Mouse (Mus musculus) neural tube, embryonic 11.5 days (tissue): ENCODE data around the gene Dock4. TPM values are rescaled to one million over a fixed set of nuclear protein-coding genes. Genes with fewer than 3 reads are reported as not detected.

Source experiments
- ATAC-seq: fragments of 200-750 bp; cut with Nextera tagmentation; 2 replicates; pipeline ENCODE4 v1.8.0; 2017; ENCODE audit warnings: moderate number of reproducible peaks, mild to moderate bottlenecking, moderate TSS enrichment, moderate library complexity; ENCODE audit not compliant: insufficient read depth, low FRiP score, low TSS enrichment
- DNase-seq: peaks from one replicate; pipeline ENCODE4 v3.0.0-alpha.2; 2015; ENCODE audit warnings: low spot score
- H3K27ac ChIP-seq: fragments of 300-500 bp; sonication (generic); 2 replicates; pipeline ENCODE4 v1.5.1; 2014; ENCODE audit warnings: low read depth, mild to moderate bottlenecking, low read length
- H3K27me3 ChIP-seq: fragments of 300-500 bp; sonication (generic); 2 replicates; pipeline ENCODE4 v1.6.1; 2014; ENCODE audit warnings: mild to moderate bottlenecking, low read length, mixed read lengths; ENCODE audit not compliant: control insufficient read depth, insufficient read depth
- H3K36me3 ChIP-seq: fragments of 300-500 bp; sonication (generic); 2 replicates; pipeline ENCODE4 v1.6.1; 2014; ENCODE audit warnings: mild to moderate bottlenecking, low read length, moderate library complexity, mixed read lengths; ENCODE audit not compliant: control insufficient read depth, insufficient read depth
- H3K4me1 ChIP-seq: fragments of 300-500 bp; sonication (generic); 2 replicates; pipeline ENCODE4 v1.6.1; 2014; ENCODE audit warnings: low read length, mixed read lengths; ENCODE audit not compliant: control insufficient read depth, insufficient read depth
- H3K4me2 ChIP-seq: fragments of 300-500 bp; sonication (generic); 2 replicates; pipeline ENCODE4 v1.6.1; 2014; ENCODE audit warnings: low read depth, mild to moderate bottlenecking, moderate library complexity
- H3K4me3 ChIP-seq: fragments of 300-500 bp; sonication (generic); 2 replicates; pipeline ENCODE4 v1.5.1; 2014; ENCODE audit warnings: low read depth, low read length
- H3K9ac ChIP-seq: fragments of 300-500 bp; sonication (generic); 2 replicates; pipeline ENCODE4 v1.6.1; 2014; ENCODE audit warnings: mild to moderate bottlenecking, low read length
- H3K9me3 ChIP-seq: fragments of 300-500 bp; sonication (generic); 2 replicates; pipeline ENCODE4 v1.6.1; 2016; ENCODE audit warnings: low read length; ENCODE audit not compliant: control insufficient read depth
- WGBS: fragments of 180-500 bp; shearing (Covaris S2); extraction: QIAGEN DNeasy Blood & Tissue Kit; methylation state at CpG from one replicate; pipeline ENCODE4 v1.1.7; 2014; 5-methylcytosine and 5-hydroxymethylcytosine counted together
- polyA plus RNA-seq: library from polyadenylated mRNA; unstranded; fragments of >200 nt; fragmentation: Nextera tagmentation; extraction: Ambion mirVana; gene quantifications from 2 replicates; pipeline ENCODE4 v1.2.1, GENCODE M21; 2014

The Dock4 gene
- polyA plus RNA-seq, 1 experiment from 2014 or later, result 19.6 TPM

- Histone ChIP-seq H3K27ac (no peak overlapping the region), H3K4me3 (no peak overlapping the region), H3K36me3 (no peaks in the 10 kb centered on the region), H3K27me3 (no peaks in the 10 kb centered on the region), H3K9me3 (no peaks in the 10 kb centered on the region), H3K4me1 (no peaks in the 10 kb centered on the region), H3K4me2 (no peak overlapping the region), H3K9ac (no peak overlapping the region)
- WGBS, result 54% methylated on average over 6 of the region's 6 CpGs
- ATAC-seq, result peak; percentile 55
- DNase-seq, result peak; percentile 41
These were observed 391.2 kb downstream of the Dock4 start for GRCm38 (mm10) chr12:40836924-40837323.

GRCm38 (mm10) chr12:40837597-40838337 lies 392.0 kb downstream of the Dock4 start:
- H3K9me3 ChIP-seq, result no peaks in the 10 kb centered on the region
- ATAC-seq (no peak), DNase-seq (peak; percentile 70)

GRCm38 (mm10) chr12:40838338-40838695 lies 392.6 kb downstream of the Dock4 start:
- no peaks in the 10 kb centered on the region for H3K27me3 ChIP-seq
- no peaks in the 10 kb centered on the region for H3K36me3 ChIP-seq
- H3K27ac ChIP-seq, result no peak overlapping the region
- no peaks in the 10 kb centered on the region for H3K9me3 ChIP-seq
- H3K9ac ChIP-seq, result no peak overlapping the region
- no peaks in the 10 kb centered on the region for H3K4me1 ChIP-seq
- no peak overlapping the region for H3K4me3 ChIP-seq
- H3K4me2 ChIP-seq, result no peak overlapping the region
- WGBS, result 69% methylated on average over 2 of the region's 2 CpGs
- DNase-seq (no peak), ATAC-seq (no peak)

More at GRCm38 (mm10) chr12:40837597-40838337, 392.0 kb downstream of the Dock4 start:
- Histone ChIP-seq H3K4me3 (no peak overlapping the region), H3K4me1 (no peaks in the 10 kb centered on the region), H3K27me3 (no peaks in the 10 kb centered on the region), H3K27ac (no peak overlapping the region), H3K36me3 (no peaks in the 10 kb centered on the region), H3K9ac (no peak overlapping the region), H3K4me2 (no peak overlapping the region)
- 4% methylated on average over 8 of the region's 8 CpGs for WGBS

GRCm38 (mm10) chr12:40838940-40839339 lies 393.2 kb downstream of the Dock4 start:
- no peaks in the 10 kb centered on the region for H3K9me3 ChIP-seq
- no peaks in the 10 kb centered on the region for H3K27me3 ChIP-seq
- H3K36me3 ChIP-seq, result no peaks in the 10 kb centered on the region
- DNase-seq, result no peak
- H3K27ac ChIP-seq, result no peak overlapping the region
- no peak overlapping the region for H3K9ac ChIP-seq
- 87% methylated on average over 5 of the region's 5 CpGs for WGBS
- no peak overlapping the region for H3K4me3 ChIP-seq
- H3K4me2 ChIP-seq, result no peak overlapping the region
- no peak for ATAC-seq
- no peaks in the 10 kb centered on the region for H3K4me1 ChIP-seq

- Histone ChIP-seq H3K9ac (no peak overlapping the region), H3K9me3 (no peaks in the 10 kb centered on the region), H3K27ac (no peak overlapping the region), H3K4me3 (no peak overlapping the region), H3K4me2 (no peak overlapping the region), H3K4me1 (no peaks in the 10 kb centered on the region), H3K36me3 (no peaks in the 10 kb centered on the region), H3K27me3 (no peaks in the 10 kb centered on the region)
- no peak for DNase-seq
- WGBS, result 74% methylated on average over 4 of the region's 4 CpGs
- ATAC-seq, result no peak
These were observed 394.1 kb downstream of the Dock4 start for GRCm38 (mm10) chr12:40839817-40840216.

- Histone ChIP-seq H3K4me3 (no peak overlapping the region), H3K9me3 (no peaks in the 10 kb centered on the region), H3K36me3 (no peaks in the 10 kb centered on the region), H3K9ac (no peak overlapping the region), H3K4me1 (no peaks in the 10 kb centered on the region), H3K27ac (no peak overlapping the region), H3K27me3 (no peaks in the 10 kb centered on the region), H3K4me2 (no peak overlapping the region)
- ATAC-seq (no peak), DNase-seq (no peak)
- WGBS, result 91% methylated on average over 10 of the region's 10 CpGs
These were observed 396.7 kb downstream of the Dock4 start for GRCm38 (mm10) chr12:40842251-40842988.

- 88% methylated on average over 5 of the region's 5 CpGs for WGBS
- Histone ChIP-seq H3K4me1 (no peaks in the 10 kb centered on the region), H3K27me3 (no peaks in the 10 kb centered on the region), H3K4me3 (no peak overlapping the region), H3K36me3 (no peaks in the 10 kb centered on the region), H3K9ac (no peak overlapping the region), H3K9me3 (no peaks in the 10 kb centered on the region), H3K4me2 (no peak overlapping the region), H3K27ac (no peak overlapping the region)
- DNase-seq, result no peak
- no peak for ATAC-seq
These were observed 397.2 kb downstream of the Dock4 start for GRCm38 (mm10) chr12:40842991-40843390.

GRCm38 (mm10) chr12:40843474-40844080 lies 397.8 kb downstream of the Dock4 start:
- WGBS, result 78% methylated on average over 3 of the region's 3 CpGs
- Histone ChIP-seq H3K27me3 (no peaks in the 10 kb centered on the region), H3K9ac (no peak overlapping the region), H3K9me3 (no peaks in the 10 kb centered on the region), H3K36me3 (no peaks in the 10 kb centered on the region), H3K4me1 (no peaks in the 10 kb centered on the region), H3K4me3 (no peak overlapping the region), H3K4me2 (no peak overlapping the region), H3K27ac (no peak overlapping the region)
- DNase-seq (no peak), ATAC-seq (no peak)
